Mouse (Mus musculus) left cerebral cortex, postnatal 14 days (tissue): Measurements from ENCODE around the gene Parp1. TPM values are rescaled to one million over a fixed set of nuclear protein-coding genes. Genes with fewer than 3 reads are reported as not detected.
"Not testable (repeated sequence)": the region's sequence is repeated elsewhere in the genome, so short reads cannot be mapped to it uniquely, and the experiment has no call there.

Experiments
- DNase-seq, 2 experiments: peaks; one replicate each; pipeline ENCODE4 v3.0.0; 2021 to 2022; ENCODE audit warnings: low spot score in 2 of 2, mixed read lengths in 1 of 2
- intact Hi-C: fragments of 180-260 bp; cut with DNase I; formaldehyde crosslinking; loops from one replicate; pipeline ENCODE4 v1.15.1; 2025
- total RNA-seq, 2 experiments: library from RNA; stranded (reverse); gene quantifications; 2 replicates each; pipeline ENCODE4 v1.2.3; 2021

Parp1 gene
- total RNA-seq, 2 experiments from 2014 or later = 102 to 109 TPM

DNA sequence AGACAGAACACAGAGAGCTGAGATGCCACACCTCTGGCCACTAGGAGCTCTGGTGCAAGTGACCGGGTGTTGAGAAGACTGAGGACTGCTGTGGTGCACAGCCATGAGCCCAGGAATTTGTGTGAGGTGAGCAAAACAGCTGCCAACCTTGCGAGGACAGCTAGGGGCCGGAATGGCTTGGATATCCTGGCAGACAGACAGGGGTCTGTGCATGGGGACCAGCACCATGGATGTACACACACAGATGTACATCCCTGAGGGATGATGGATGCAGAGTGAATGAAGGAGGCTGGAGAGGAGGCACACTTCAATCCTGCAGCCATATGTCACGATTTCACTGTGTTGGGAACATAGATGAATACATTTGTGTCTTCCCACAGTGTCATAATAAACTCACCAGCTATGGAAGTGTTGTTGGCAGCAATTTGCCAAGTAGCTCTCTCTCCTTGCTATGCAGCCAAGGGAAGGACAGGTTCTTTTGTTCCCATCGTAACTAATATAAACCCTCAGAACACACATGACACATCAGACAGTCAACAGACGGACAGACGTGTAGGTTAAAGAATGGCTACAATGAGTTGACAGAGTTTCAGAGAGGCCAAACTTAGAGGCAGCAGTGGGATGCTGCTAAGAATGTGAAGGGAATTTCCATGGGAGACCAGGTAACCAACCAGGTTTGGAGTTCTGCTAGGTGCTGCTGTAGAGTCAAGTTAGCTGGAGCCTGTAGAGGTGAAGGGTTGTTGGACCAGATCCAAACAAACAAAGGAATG is 19.0 kb upstream of the Parp1 start:
- DNase-seq = peak in 1 of 2 experiments; percentile 72
- intact Hi-C loops = loop anchor here (2.0 to 5.0 kb wide), 4 partner anchors 42 to 282 kb away; no protein-coding TSS in a partner anchor

DNA sequence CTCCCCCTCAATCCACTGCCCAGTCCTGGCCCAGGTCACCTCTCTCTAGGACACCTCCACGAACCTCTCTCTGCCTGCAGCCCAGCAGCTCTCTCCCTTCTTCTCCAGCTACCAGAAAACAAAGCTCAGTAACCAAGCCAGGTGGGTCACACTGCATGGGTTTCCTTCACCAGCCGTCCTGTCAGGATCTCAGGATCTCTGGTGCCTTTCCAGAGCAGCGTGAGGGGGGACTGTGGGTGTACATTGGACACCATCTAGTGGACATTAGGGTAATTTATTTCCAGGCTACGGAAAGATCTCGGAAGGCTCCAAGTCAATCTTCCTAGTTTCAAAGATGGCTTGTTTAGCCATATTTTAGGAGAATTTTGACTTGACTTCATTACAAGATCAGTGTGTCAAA is 18.0 kb upstream of the Parp1 start:
- intact Hi-C loops = loop anchor here (2.0 to 5.0 kb wide), 2 partner anchors 116 to 283 kb away; no protein-coding TSS in a partner anchor
- peak in 1 of 2 experiments; percentile 61 for DNase-seq

DNA sequence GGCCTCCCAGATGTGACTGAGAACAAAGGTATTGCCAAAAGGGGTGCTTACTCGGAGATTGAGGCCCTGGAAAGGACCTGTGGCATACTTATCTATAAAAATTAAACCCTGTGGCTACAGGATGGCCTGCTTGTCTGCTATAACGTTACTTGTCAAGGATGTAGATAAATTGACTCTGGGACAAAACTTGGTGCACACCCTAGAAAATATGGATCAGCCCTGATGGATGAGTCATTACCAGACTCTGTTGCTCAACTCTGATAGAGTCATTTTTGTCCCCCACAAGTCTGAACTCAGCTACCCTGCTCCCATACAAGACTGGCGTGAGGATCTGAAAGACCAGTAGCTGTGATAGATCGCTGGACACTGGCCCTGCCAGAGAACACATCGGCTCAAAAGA is 11.8 kb upstream of the Parp1 start:
- no peak for DNase-seq
- intact Hi-C loops = no loop called here

DNA sequence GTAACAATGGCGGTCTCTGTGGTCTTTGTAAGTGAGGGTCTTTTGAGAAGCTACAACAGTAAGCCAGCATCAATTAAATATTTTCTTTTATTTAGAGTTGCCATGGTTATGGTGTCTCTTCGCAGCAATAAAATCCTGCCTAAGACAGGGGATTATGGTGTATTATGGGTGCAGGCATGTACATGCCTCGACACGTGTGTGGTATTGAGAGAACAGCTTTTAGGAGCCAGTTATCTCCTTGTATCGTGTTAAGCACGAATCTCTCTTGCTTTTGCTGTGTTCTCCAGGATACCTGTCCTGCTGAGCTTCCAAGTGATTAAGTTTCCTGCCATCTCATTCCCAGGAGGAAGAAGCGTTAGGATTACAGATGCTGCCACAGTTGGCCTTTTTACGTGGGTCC is 9.3 kb upstream of the Parp1 start:
- intact Hi-C loops = no loop called here

DNA sequence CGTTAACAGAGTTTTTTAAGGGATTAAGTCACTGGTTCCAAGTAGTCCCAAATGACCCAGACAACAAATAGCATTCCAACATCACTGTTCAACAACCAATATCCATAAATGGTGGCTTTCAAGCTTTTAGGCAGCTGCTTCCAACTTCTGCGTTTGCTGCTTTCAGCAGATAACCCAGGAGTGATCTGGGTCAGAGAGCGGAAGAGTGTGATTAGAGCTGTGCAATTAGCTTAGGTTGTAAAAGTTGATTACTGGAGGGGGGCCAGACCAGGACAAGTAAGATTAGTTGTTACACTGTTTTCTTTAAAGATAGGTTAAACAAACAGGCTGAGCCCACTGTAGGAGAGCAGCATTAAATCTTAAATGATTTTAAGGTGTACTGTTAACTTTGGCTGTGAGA is 7.5 kb upstream of the Parp1 start:
- intact Hi-C loops = no loop called here
- no peak for DNase-seq

More for the DNA sequence above, 9.3 kb upstream of the Parp1 start:
- no peak for DNase-seq

DNA sequence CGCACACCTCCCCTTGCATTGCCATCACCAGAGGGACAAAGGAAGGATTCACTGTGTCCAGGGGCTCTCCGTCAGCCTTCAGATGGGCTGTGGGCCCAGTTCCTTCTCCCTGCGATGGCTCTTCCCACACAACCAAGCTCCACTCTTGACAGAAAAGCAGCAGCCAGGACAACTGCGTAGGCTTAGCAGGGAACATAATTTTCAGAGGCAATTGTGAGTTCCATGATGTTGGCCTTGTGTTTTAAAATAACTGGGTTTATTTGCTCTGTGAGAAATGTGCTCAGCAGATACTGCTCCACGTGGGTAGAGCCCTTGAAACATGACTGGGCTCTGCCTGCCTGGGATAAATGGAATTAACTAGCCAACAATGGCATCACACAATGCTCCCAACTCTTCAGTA is 3.8 kb upstream of the Parp1 start:
- intact Hi-C loops = loop anchor here (5.0 kb wide), 1 partner anchor 103 kb away; no protein-coding TSS in a partner anchor
- DNase-seq = peak; percentile 52 to 87

DNA sequence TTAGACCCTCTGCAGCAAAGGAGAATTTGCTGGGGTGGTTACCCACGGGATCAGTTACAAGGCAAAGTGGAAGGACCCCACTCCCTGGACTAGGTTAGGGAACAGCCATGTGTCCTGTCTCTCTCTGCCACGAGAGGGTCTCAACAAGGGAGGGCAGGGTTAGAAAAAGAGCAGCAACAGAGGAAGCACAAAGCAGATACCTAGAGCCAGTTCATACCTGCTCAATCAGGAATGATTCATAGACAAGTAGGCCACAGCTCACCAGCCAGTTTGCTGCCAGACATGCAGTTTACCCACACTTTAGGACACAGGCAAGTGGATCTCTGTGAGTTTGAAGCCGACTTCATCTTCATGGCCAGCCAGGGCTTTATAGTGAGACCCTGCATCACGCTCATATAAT is 963 bp upstream of the Parp1 start:
- intact Hi-C loops = loop anchor here (5.0 kb wide), 1 partner anchor 105 kb away; no protein-coding TSS in a partner anchor
- no peak for DNase-seq

DNA sequence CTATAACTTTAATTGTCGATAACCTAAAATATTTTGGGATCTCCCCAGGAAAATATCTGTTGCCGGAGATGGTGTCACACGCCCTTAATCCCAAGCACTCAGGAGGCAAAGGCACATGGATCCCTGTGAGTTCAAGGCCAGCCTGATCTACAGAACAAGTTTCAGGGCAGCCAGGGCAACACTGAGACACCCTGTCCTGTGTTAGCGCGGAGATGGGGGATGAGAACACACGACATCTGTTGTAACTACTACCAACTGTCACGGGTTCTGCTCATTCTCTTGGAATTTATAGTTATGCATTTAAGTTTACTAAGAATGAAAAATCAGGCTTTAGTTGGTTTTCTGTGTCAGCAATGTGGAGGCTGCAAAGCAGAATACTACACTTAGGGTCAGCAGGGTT is 476 bp upstream of the Parp1 start:
- DNase-seq = no peak
- intact Hi-C loops = loop anchor here (5.0 kb wide), 1 partner anchor 106 kb away; no protein-coding TSS in a partner anchor

DNA sequence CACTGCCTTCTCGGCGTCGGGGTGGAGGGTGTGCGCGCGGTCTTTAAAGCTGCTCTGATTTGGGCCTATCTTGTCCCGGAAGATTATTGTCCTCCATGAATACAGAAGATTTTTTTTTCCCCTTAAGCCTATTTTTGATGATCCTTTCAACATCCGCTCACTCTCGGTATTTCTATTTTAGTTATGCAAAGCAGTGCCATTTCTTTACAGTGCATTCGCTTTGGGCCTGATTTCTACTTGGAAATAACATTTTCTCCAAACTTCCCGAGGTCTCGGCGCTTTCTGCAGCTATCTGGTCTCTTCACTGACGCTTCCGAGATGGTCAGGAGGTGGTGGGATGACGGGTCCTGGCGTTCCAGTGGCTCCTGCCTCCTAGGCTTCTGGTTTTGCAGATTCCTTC is 729 bp downstream of the Parp1 start:
- no peak for DNase-seq
- intact Hi-C loops = loop anchor here (5.0 kb wide), 1 partner anchor 107 kb away; no protein-coding TSS in a partner anchor

DNA sequence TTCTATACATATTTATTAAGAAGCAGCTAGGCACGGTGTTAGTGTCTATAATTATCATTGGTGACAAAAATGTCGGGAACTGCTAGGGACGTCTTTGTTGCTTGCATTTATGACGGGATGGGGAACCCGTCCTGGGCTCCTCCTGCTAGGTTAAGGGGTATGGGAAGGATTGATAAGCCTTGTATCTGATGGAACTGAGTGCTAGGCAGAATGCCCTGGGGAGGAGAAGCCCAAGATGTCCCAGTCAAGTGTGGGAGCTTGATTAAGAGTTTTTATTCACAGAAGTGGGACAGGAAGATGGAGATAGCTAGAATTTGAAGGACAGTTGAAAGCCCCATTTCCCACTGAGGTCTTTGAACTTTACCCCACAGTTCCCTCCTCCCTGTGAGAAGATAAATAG is 1.5 kb downstream of the Parp1 start:
- intact Hi-C loops = no loop called here
- DNase-seq = no peak

DNA sequence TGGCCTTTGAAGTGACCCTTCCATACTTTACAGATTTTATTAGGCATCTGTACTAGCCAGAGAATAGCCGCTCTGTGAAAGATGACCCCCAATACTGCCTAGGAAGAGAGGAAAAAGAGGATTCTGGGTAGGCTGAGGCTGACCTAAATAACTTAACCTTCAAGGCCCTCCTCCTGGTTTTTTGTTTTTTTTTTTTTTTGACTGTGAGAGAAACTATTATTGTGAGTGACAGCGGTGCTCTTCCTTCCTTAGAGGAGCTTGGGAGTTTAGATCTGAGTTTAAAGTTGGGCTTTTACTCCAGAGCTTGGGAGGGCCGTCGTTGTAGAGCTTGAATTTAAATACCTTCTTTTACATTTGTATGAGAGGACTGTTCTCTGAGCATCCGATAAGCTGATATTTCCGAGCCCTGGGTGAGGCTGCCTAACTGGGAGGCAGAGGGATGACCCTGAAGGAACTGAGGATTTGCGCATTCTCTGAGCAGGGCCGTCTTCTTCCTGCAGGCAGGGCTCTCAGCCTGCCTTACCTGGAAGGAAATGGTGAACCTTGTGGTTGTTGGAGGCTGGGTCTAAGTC is 2.4 kb downstream of the Parp1 start:
- no peak for DNase-seq
- intact Hi-C loops = no loop called here

DNA sequence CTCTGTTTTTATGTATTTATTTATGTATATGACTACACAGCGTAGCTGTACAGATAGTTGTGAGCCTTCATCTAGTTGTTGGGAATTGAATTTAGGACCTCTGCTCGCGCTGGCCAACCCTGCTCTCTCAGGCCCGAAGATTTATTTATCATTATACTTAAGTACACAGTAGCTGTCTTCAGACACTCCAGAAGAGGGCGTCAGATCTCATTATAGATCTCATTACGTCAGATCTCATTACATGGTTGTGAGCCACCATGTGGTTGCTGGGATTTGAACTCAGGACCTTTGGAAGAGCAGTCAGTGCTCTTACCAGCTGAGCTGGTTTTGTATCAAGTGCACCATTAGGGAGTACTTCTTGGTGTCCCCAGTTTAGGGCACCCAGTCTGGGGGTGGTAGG is 3.0 kb downstream of the Parp1 start:
- DNase-seq, intact Hi-C loops: not testable (repeated sequence)

DNA sequence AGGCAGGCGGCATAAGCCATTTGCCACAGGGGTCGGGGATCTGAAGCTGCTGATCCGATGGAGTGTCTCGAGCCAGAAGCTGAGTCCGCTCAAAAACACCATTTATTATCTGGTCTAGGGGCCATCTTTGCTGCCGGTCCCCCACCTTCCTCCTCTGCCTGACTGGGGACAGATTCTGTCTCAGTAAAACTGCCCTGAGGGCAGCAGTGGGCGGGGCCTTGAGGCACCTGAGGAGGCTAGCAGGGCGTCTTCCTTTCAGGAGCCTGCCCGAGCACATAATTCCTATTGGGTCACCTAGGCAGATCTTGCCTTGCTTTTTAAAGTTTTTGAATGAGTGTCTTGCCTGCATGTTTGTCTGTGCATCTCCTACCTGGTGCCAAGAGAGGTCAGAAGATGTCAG is 3.4 kb downstream of the Parp1 start:
- no peak for DNase-seq
- intact Hi-C loops = no loop called here

DNA sequence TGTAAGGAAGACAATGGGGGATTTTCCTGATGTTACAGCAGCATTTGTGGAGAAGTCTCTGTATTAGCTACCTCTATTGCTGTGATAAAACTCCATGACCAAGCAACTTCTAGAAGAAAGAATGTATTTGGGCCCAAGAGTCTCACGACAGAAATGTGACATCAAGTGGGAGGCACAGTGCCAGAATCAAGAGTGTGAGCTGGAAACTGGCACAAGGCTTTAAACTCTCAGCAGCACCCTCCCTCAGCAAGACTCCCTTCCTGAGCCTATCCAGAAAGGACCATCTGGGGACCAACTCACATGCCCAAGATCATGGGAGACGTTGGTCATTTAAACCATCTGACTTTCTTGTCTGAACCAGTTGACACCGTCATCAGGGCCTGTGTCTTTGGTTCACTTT is 7.8 kb downstream of the Parp1 start:
- DNase-seq = peak; percentile 27 to 55
- intact Hi-C loops = no loop called here

DNA sequence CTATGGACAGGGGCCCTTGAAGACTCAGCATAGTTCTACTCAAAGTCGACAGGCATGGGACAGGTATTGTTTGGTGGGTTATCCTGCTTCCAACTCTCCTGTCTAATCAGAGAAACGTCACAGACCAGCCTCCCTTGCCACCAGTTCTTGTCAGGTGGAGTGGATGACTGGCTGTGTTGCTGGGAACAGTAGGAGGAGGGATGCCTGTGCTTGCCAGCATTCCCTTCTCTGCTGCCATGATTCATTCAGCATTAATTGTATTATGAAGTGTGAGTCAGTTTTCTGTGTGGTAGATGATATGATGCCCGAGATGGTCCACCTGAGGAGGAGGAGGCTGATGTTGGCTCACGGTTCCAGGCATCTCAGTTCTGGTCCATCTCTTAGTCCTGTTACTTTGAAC is 9.1 kb downstream of the Parp1 start:
- DNase-seq = no peak
- intact Hi-C loops = no loop called here

DNA sequence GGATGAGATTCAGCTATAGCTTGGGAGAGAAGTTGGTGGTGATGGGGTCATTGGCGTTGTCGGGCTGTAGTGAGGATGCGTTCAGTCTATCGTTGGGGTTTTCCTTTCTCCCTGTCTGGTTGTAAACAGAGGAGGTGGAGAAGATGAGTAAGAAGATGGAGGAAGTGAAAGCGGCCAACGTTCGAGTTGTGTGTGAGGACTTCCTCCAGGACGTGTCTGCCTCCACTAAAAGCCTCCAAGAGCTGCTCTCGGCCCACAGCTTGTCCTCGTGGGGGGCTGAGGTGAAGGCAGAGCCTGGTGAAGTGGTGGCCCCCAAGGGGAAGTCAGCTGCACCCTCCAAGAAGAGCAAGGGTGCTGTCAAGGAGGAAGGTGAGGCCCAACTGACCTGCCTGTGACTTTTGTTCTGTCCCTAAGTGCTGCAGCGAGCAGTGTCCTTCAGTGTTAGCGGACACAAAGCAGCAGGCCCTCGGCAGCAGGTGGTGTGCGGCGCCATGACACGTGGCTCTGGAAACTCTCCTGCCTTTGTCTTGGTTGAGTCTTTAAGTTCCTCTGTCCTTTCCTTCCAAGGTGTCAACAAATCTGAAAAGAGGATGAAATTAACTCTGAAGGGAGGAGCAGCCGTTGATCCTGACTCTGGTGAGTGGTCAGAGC is 19.2 kb downstream of the Parp1 start:
- intact Hi-C loops = no loop called here

DNA sequence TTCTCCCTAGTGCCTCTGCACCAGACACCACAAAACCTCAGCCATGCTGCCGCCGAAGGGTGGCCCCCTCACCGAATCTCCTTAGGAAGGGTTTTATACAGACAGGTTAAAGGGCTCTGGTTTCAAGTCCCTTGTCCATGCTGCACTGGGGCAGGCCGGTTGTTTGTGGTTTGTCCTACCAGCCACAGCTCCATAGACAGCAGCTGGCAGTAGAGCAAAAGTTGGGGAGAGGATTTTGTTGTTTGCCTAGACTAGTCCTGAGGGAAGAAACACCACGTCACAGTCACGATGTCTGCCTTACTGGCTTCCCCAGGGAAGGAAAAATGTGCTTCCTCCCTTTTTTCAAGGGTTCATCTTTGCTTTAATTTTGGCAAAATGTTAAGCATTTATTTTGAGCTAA is 31.9 kb downstream of the Parp1 start:
- intact Hi-C loops = no loop called here
- DNase-seq = no peak

More for the DNA sequence above, 19.2 kb downstream of the Parp1 start:
- peak in 1 of 2 experiments; percentile 21 for DNase-seq

DNA sequence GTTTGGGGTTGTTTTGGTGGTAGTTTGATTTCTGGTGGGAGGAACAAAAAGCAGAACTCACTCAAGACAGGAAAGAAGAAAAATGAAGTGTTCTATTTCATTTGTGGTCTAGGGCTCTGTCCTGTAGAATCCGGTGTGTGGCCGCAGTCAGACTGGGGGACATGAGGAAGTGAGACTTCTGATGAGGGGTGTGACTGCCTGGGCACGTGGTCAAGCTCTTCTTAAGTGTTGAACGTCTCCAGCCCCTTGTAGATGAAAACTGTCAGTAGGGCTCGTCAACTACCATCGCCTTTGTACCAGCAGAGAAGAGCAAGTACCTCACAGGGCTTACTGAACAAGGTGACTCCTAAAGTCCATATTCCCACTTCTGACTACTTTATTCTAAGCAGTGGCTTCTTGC is 33.1 kb downstream of the Parp1 start:
- no peak for DNase-seq
- intact Hi-C loops = no loop called here

DNA sequence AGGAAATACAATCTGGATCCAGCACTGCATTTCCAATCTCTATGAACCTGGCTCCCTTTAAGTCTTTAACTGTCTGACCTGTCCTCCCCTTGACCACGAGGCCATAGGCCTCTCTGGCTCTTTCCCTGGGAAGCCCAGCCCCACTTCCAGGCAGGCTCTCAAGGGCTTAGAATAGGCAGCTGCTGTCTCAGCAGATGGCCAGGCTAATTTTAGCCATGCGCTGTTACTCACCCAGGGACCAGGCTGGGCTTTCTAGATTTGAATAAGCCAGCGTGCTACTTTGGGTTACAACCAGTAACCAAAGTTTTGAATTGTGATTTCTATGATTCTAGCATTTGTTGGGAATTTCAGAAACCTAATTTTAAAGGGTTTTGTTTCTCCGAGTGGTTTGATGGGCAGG is 35.9 kb downstream of the Parp1 start:
- intact Hi-C loops = no loop called here
- peak; percentile 83 for DNase-seq

DNA sequence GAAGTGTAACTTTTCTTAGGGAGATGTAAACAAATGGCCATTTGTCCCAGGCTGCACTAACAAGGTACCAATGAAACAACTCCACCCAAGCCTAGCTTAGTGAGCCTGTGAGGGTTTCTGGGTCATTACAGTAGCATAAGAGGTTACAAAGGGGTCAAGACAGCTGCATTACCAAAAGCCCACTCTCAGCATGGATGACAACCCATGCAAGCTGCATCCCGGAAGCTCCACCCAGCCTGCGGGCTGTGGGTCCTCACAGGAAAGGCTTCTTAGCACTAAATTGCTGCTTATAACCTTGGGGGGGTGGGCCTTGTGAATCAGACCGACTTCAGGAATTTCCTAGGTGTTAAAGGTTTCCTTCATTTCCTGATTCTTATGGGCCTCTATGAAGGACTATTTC is 37.4 kb downstream of the Parp1 start:
- intact Hi-C loops = no loop called here

More for the DNA sequence above, 37.4 kb downstream of the Parp1 start:
- DNase-seq = no peak
